In the genomic region with DNA sequence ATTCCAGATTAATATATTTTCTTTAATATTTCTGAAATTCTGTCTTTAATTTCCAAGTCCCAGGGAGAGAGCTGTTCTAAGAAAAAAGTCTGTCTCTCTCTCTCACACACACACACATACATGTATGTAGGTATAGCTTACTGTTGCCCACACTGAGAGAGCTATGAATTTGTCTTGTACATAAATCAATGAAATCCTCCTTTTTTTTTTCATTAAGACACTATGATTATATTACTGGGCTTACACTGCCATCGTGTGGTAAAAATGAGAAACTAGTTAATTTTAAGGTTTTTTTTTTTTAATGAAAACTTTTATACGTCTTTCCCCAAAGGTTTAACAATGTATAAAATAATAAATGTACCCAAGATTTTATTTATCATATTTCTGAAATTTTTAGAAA, we compare ENCODE assay signal across 13 mouse cellular contexts. TPM values are rescaled to one million over a fixed set of nuclear protein-coding genes. Genes with fewer than 3 reads are reported as not detected.
DNase-seq lines count a peak whose midpoint lies in the region; ATAC-seq and TF ChIP-seq lines count a peak whose summit lies in the region.
"Had no signal": no experiment of that assay in that cellular context is flagged by ENCODE, and none has a peak within 500 bp of the region (broad histone marks: within the 10 kb centered on the region; RNA-seq: fewer than 3 reads in every experiment).

No protein-coding gene starts in this region.

- no peaks in the 10 kb centered on the region for H3K27me3 ChIP-seq in hindbrain, postnatal 0 days (ENCODE audit: insufficient read depth, low read length)
- no peaks in the 10 kb centered on the region for H3K27me3 ChIP-seq in hindbrain, embryonic 12.5 days

- no peak overlapping the region for H3K4me2 ChIP-seq in hindbrain, postnatal 0 days (ENCODE audit: low read depth, low read length)
- no peak overlapping the region for H3K4me2 ChIP-seq in hindbrain, embryonic 12.5 days (replicated peaks)

- ATAC-seq in hindbrain, postnatal 0 days, result no peak
- no peak for ATAC-seq in hindbrain, embryonic 12.5 days (ENCODE audit: low FRiP score)

- no peak overlapping the region for H3K4me3 ChIP-seq in hindbrain, postnatal 0 days (ENCODE audit: low read length)
- no peak overlapping the region for H3K4me3 ChIP-seq in hindbrain, embryonic 12.5 days

- WGBS in hindbrain, postnatal 0 days, result 2% methylated on average over 2 of the region's 2 CpGs
- WGBS in hindbrain, embryonic 12.5 days, result 7% methylated on average over 2 of the region's 2 CpGs

- no peaks in the 10 kb centered on the region for H3K9me3 ChIP-seq in hindbrain, postnatal 0 days (ENCODE audit: low read length)
- H3K9me3 ChIP-seq in hindbrain, embryonic 12.5 days (replicated peaks), result no peaks in the 10 kb centered on the region

- peak; percentile 49 for TF ChIP-seq CTCF in hindbrain, postnatal 0 days (IDR thresholded peaks at IDR 0.05; ENCODE audit: low read depth)

- H3K27ac ChIP-seq in hindbrain, postnatal 0 days, result no peak overlapping the region
- no peak overlapping the region for H3K27ac ChIP-seq in hindbrain, embryonic 12.5 days
- H3K27ac ChIP-seq: liver, embryonic 14.5 days had no signal

- no peak overlapping the region for H3K9ac ChIP-seq in hindbrain, postnatal 0 days (replicated peaks; ENCODE audit: low read length)
- no peak overlapping the region for H3K9ac ChIP-seq in hindbrain, embryonic 12.5 days
- H3K9ac ChIP-seq: liver, embryonic 14.5 days had no signal

- no peaks in the 10 kb centered on the region for H3K4me1 ChIP-seq in hindbrain, postnatal 0 days (ENCODE audit: insufficient read depth, low read length)
- H3K4me1 ChIP-seq in hindbrain, embryonic 12.5 days, result no peaks in the 10 kb centered on the region

- no peaks in the 10 kb centered on the region for H3K36me3 ChIP-seq in hindbrain, postnatal 0 days (ENCODE audit: insufficient read depth, low read length)
- H3K36me3 ChIP-seq in hindbrain, embryonic 12.5 days, result no peaks in the 10 kb centered on the region

- peak; percentile 67 for DNase-seq in hindbrain, postnatal 0 days (ENCODE audit: low spot score)
- DNase-seq in thymus, postnatal 0 days (ENCODE audit: low spot score), result peak; percentile 24
- DNase-seq in thymus, postnatal 25 days, result no peak
- peak; percentile 41 for DNase-seq in embryo, embryonic 11 days
- DNase-seq in telencephalon, adult 2 months (ENCODE audit: low read depth, low spot score), result peak; percentile 6
- DNase-seq in spleen, postnatal 10 days (ENCODE audit: low spot score in 2 of 2), result no peak
- DNase-seq in testis, postnatal 14 days (ENCODE audit: low spot score), result no peak
- DNase-seq: spleen, adult 18-20 months had no signal

RNA-seq across cellular contexts. Expression of a gene that starts 28.4 kb away (rescaled TPM):
- total RNA-seq in hindbrain, postnatal 0 days (2014; rRNA removed), result not detected in 2 replicates
- not detected in 2 replicates for polyA plus RNA-seq in hindbrain, postnatal 0 days (2015; fragmentation: Nextera tagmentation; extraction: Ambion mirVana)
- not detected in 2 replicates for polyA plus RNA-seq in hindbrain, embryonic 12.5 days (2016; fragmentation: Nextera tagmentation; extraction: Ambion mirVana)
- not detected in 2 replicates for polyA plus RNA-seq in thymus, postnatal 0 days (2015; fragmentation: Nextera tagmentation; extraction: Ambion mirVana)
- total RNA-seq: heart, postnatal 25 days had no signal
- polyA plus RNA-seq: frontal cortex, adult 2 months; liver, embryonic 14.5 days; neural tube, embryonic 11.5 days had no signal

Comparison
In these comparisons a context has a peak if more than half of its experiments do, and no peak if none do; other contexts are left out.
1. DNase-seq: peak in hindbrain, postnatal 0 days (single experiment), thymus, postnatal 0 days (single experiment), embryo, embryonic 11 days (single experiment) and telencephalon, adult 2 months (single experiment); none in thymus, postnatal 25 days (single experiment), spleen, postnatal 10 days (0 of 2) and testis, postnatal 14 days (single experiment).